Mouse (Mus musculus) heart, postnatal 10 days (tissue): ENCODE measurements at regions not wholly inside any gene's neighbourhood (a gene's known extent, or its start where the extent isn't known, plus 50 kb on each side); places are given as distances from the start of the nearest gene placed in this dataset.

Source experiments
- DNase-seq, 2 experiments: peaks; one replicate each; pipeline ENCODE4 v3.0.0; 2021
- intact Hi-C: fragments of 180-260 bp; cut with DNase I; formaldehyde crosslinking; loops from one replicate; pipeline ENCODE4 v1.15.1; 2025

- intact Hi-C loops: no loop called here
- no peak for DNase-seq
Observed at GRCm38 (mm10) chr4:152878401-152878800, 400.7 kb upstream of the Kcnab2 start.

GRCm38 (mm10) chr4:152870046-152870445 lies 392.4 kb upstream of the Kcnab2 start:
- DNase-seq: no peak
- intact Hi-C loops: no loop called here

- intact Hi-C loops: no loop called here
- no peak for DNase-seq
Observed at GRCm38 (mm10) chr4:152865894-152866293, 388.2 kb upstream of the Kcnab2 start.

GRCm38 (mm10) chr4:152862818-152863614 lies 385.3 kb upstream of the Kcnab2 start:
- intact Hi-C loops: no loop called here

GRCm38 (mm10) chr4:152859161-152859560 lies 381.5 kb upstream of the Kcnab2 start:
- no peak for DNase-seq
- intact Hi-C loops: no loop called here

More at GRCm38 (mm10) chr4:152862818-152863614, 385.3 kb upstream of the Kcnab2 start:
- no peak for DNase-seq

- DNase-seq: no peak
- intact Hi-C loops: no loop called here
Observed at GRCm38 (mm10) chr4:152850147-152850546, 372.5 kb upstream of the Kcnab2 start.

- no peak for DNase-seq
- intact Hi-C loops: no loop called here
Observed at GRCm38 (mm10) chr4:152836080-152836479, 358.4 kb upstream of the Kcnab2 start.

- no peak for DNase-seq
- intact Hi-C loops: no loop called here
Observed at GRCm38 (mm10) chr4:152834421-152835110, 356.9 kb upstream of the Kcnab2 start.

- no peak for DNase-seq
- intact Hi-C loops: no loop called here
Observed at GRCm38 (mm10) chr4:152833411-152834310, 356.0 kb upstream of the Kcnab2 start.

- intact Hi-C loops: no loop called here
- peak in 1 of 2 experiments; percentile 4 for DNase-seq
Observed at GRCm38 (mm10) chr4:152832757-152833363, 355.2 kb upstream of the Kcnab2 start.

GRCm38 (mm10) chr4:152825185-152825584 lies 347.5 kb upstream of the Kcnab2 start:
- DNase-seq: no peak

GRCm38 (mm10) chr4:152816139-152816757 lies 338.6 kb upstream of the Kcnab2 start:
- DNase-seq: no peak
- intact Hi-C loops: no loop called here

More at GRCm38 (mm10) chr4:152825185-152825584, 347.5 kb upstream of the Kcnab2 start:
- intact Hi-C loops: no loop called here

GRCm38 (mm10) chr4:152806611-152807010 lies 328.9 kb upstream of the Kcnab2 start:
- intact Hi-C loops: no loop called here
- no peak for DNase-seq

GRCm38 (mm10) chr4:152799392-152799791 lies 321.7 kb upstream of the Kcnab2 start:
- DNase-seq: peak; percentile 68 to 73
- intact Hi-C loops: no loop called here

GRCm38 (mm10) chr4:152788431-152788830 lies 310.8 kb upstream of the Kcnab2 start:
- intact Hi-C loops: no loop called here

GRCm38 (mm10) chr4:152784972-152785371 lies 307.3 kb upstream of the Kcnab2 start:
- DNase-seq: no peak
- intact Hi-C loops: no loop called here

More at GRCm38 (mm10) chr4:152788431-152788830, 310.8 kb upstream of the Kcnab2 start:
- no peak for DNase-seq

- intact Hi-C loops: no loop called here
- no peak for DNase-seq
Observed at GRCm38 (mm10) chr4:152779526-152779925, 301.9 kb upstream of the Kcnab2 start.

GRCm38 (mm10) chr4:152775801-152776200 lies 298.1 kb upstream of the Kcnab2 start:
- DNase-seq: no peak
- intact Hi-C loops: no loop called here

GRCm38 (mm10) chr4:152771386-152771785 lies 293.7 kb upstream of the Kcnab2 start:
- no peak for DNase-seq
- intact Hi-C loops: no loop called here

- no peak for DNase-seq
- intact Hi-C loops: no loop called here
Observed at GRCm38 (mm10) chr4:152767372-152767771, 289.7 kb upstream of the Kcnab2 start.
